Mouse (Mus musculus): ENCODE measurements around the gene Cerkl.

DNA sequence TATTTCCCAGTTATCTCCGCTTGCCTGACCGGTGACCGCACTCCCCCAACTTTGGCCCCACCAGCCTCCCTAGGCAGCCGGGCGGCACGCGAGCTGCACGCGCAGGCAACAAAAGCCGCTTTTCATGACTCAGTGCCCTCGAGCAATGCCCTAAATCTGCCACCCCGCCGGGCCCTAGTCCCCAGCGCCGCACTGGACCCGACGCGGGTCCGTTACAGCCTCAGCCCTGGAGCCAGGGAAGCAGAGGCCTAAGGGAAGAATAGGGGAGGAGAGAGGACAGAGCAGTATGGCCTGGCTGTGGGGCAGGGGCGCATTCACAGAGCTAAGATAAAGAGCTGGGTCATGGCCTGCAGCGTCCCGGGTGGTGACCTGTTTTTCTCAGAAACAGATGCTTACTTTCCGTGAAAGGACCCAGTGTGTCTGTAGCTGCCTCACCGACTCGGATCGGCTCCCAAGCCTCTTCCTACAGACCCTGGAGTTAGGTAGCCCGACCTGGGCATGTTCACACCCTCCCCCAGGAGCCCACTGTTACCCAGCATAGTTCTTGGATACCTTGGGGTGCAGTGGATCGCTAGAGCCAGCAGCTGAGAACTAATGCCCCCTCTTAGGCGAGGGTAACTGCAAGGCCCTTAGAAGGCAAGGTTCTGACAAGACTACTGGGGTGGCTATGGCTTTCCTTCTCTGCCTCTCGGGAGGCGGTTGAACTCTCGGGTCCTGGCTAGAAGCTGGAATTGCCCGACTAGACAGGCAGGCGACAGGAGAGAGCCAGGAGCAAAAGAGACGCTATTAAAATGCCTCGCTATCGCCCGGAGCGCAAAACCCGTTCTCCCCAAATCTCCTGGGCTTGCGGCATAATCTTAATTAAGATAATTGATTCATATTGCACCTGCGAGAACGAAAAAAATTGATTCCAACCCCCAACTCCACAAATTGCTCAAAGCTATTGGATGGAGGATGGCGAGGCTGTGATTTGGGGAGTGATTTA lies 2.8 kb upstream of the Cerkl start:
- TF ChIP-seq CTCF (IDR thresholded peaks at IDR 0.05; ENCODE audit: low read depth), result no peak
- no peak for TF ChIP-seq EP300 (IDR thresholded peaks at IDR 0.05; ENCODE audit: low read depth)

Measured in heart, postnatal 0 days (tissue).